Mouse (Mus musculus) lung, postnatal 10 days (tissue): Measurements from ENCODE around the gene Zbtb40.

Experiments used
- DNase-seq: peaks from one replicate; pipeline ENCODE4 v3.0.0; 2021

Gene Zbtb40

GRCm38 (mm10) chr4:137048550-137049032 is at the start of gene Zbtb40:
Gene Zbtb40 (minus strand): TSS chr4:137048801.
- peak; percentile 96 for DNase-seq

GRCm38 (mm10) chr4:137097984-137098327 is 49.4 kb upstream of the Zbtb40 start:
- no peak for DNase-seq

GRCm38 (mm10) chr4:137097246-137097983 is 48.8 kb upstream of the Zbtb40 start:
- DNase-seq: no peak

- no peak for DNase-seq
Measured at GRCm38 (mm10) chr4:137096353-137096752, 47.8 kb upstream of the Zbtb40 start.

GRCm38 (mm10) chr4:137085083-137085810 is 36.6 kb upstream of the Zbtb40 start:
- DNase-seq: no peak

- DNase-seq: no peak
Measured at GRCm38 (mm10) chr4:137082866-137083265, 34.3 kb upstream of the Zbtb40 start.

GRCm38 (mm10) chr4:137081401-137081800 is 32.8 kb upstream of the Zbtb40 start:
- DNase-seq: no peak

GRCm38 (mm10) chr4:137077216-137077615 is 28.6 kb upstream of the Zbtb40 start:
- no peak for DNase-seq

GRCm38 (mm10) chr4:137071204-137071603 is 22.6 kb upstream of the Zbtb40 start:
- DNase-seq: no peak

- DNase-seq: no peak
Measured at GRCm38 (mm10) chr4:137068491-137068890, 19.9 kb upstream of the Zbtb40 start.

GRCm38 (mm10) chr4:137065846-137066245 is 17.2 kb upstream of the Zbtb40 start:
- no peak for DNase-seq

- no peak for DNase-seq
Measured at GRCm38 (mm10) chr4:137054932-137055331, 6.3 kb upstream of the Zbtb40 start.

GRCm38 (mm10) chr4:137053810-137054209 is 5.2 kb upstream of the Zbtb40 start:
- DNase-seq: no peak

- peak; percentile 27 for DNase-seq
Measured at GRCm38 (mm10) chr4:137047840-137048549, 606 bp downstream of the Zbtb40 start.

- no peak for DNase-seq
Measured at GRCm38 (mm10) chr4:137046110-137046509, 2.5 kb downstream of the Zbtb40 start.

GRCm38 (mm10) chr4:137044516-137044915 is 4.1 kb downstream of the Zbtb40 start:
- no peak for DNase-seq

- peak; percentile 19 for DNase-seq
Measured at GRCm38 (mm10) chr4:137043799-137044198, 4.8 kb downstream of the Zbtb40 start.

GRCm38 (mm10) chr4:137042039-137042438 is 6.6 kb downstream of the Zbtb40 start:
- no peak for DNase-seq

GRCm38 (mm10) chr4:137041161-137041621 is 7.4 kb downstream of the Zbtb40 start:
- no peak for DNase-seq

- no peak for DNase-seq
Measured at GRCm38 (mm10) chr4:137039441-137039840, 9.2 kb downstream of the Zbtb40 start.

- no peak for DNase-seq
Measured at GRCm38 (mm10) chr4:137038501-137038900, 10.1 kb downstream of the Zbtb40 start.

- DNase-seq: no peak
Measured at GRCm38 (mm10) chr4:137038096-137038495, 10.5 kb downstream of the Zbtb40 start.

GRCm38 (mm10) chr4:137033115-137033887 is 15.3 kb downstream of the Zbtb40 start:
- peak; percentile 24 for DNase-seq
